Comparison of ENCODE assay signal across 8 mouse cellular contexts in the genomic region with DNA sequence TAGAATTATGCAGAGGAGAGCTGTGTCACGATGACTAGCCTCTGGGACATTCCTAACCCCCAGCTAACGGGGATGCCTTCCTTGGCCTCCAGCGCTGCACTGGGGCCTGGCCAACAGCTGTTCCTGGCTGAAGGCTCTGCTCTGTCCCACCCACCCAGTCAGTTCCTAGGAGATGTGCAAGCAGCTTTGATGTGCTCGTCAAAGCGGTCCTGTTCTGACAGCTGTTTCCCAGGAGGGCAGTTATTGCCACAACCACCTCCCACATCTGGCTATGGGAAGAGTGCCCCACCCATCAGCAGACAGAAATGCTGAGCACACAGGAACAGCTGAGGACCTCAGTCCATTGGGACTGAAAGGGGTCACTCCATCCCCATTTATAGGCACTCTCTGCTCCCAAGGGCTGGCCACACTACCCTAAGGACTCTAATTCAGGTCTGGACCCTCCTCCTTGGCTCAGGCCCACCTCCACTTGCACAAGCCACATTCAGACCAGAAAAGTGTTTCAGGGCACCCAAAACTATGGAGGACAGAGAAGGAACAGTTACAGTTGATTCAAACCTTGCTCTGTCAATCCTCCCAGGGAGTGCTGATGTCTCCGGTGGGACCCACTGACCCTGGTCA.
A peak's percentile ranks its signal among the peaks of the same experiment; 100 is the strongest.
DNase-seq lines count a peak whose midpoint lies in the region; ATAC-seq lines count a peak whose summit lies in the region.

No protein-coding gene starts in this region.

- H3K9ac ChIP-seq in heart, embryonic 13.5 days, result no peak overlapping the region
- peak overlapping the region; percentile 45; the same call in 1 of the 2 replicates for H3K9ac ChIP-seq in limb, embryonic 13.5 days
- H3K9ac ChIP-seq in stomach, embryonic 15.5 days, result no peak overlapping the region

- H3K4me3 ChIP-seq in heart, embryonic 13.5 days, result no peak overlapping the region
- H3K4me3 ChIP-seq in limb, embryonic 13.5 days, result no peak overlapping the region
- H3K4me3 ChIP-seq in stomach, embryonic 15.5 days (replicated peaks), result no peak overlapping the region

- H3K9me3 ChIP-seq in heart, embryonic 13.5 days, result no peaks in the 10 kb centered on the region
- H3K9me3 ChIP-seq in limb, embryonic 13.5 days, result no peaks in the 10 kb centered on the region
- H3K9me3 ChIP-seq in stomach, embryonic 15.5 days, result no peaks in the 10 kb centered on the region

- H3K36me3 ChIP-seq in heart, embryonic 13.5 days, result no peaks in the 10 kb centered on the region
- H3K36me3 ChIP-seq in limb, embryonic 13.5 days, result no peaks in the 10 kb centered on the region
- H3K36me3 ChIP-seq in stomach, embryonic 15.5 days, result no peaks in the 10 kb centered on the region

- DNase-seq in embryo, embryonic 10 days (ENCODE audit: low spot score), result peak; percentile 58
- no peak for DNase-seq in embryo, embryonic 9.5 days (ENCODE audit: extremely low spot score)
- DNase-seq in adipocyte (ENCODE audit: low spot score), result peak; percentile 73
- DNase-seq in layer of hippocampus, postnatal 14 days (ENCODE audit: low spot score in 2 of 2), result no peak
- no peak for DNase-seq in cerebellum, postnatal 25 days

- H3K4me2 ChIP-seq in heart, embryonic 13.5 days, result no peak overlapping the region
- H3K4me2 ChIP-seq in limb, embryonic 13.5 days (replicated peaks), result peak overlapping the region; percentile 14; the same call in 1 of the 2 replicates
- 0 out of 2 replicates have a peak overlapping the region, but pooled peaks have one; percentile 17 for H3K4me2 ChIP-seq in stomach, embryonic 15.5 days

- peak overlapping the region; percentile 37; the same call in 1 of the 2 replicates for H3K27ac ChIP-seq in heart, embryonic 13.5 days (replicated peaks)
- H3K27ac ChIP-seq in limb, embryonic 13.5 days, result peak overlapping the region; percentile 69
- peak overlapping the region; percentile 83 for H3K27ac ChIP-seq in stomach, embryonic 15.5 days

- H3K4me1 ChIP-seq in heart, embryonic 13.5 days, result peaks cover 49% of the 10 kb centered on the region
- H3K4me1 ChIP-seq in limb, embryonic 13.5 days, result peaks cover 49% of the 10 kb centered on the region
- H3K4me1 ChIP-seq in stomach, embryonic 15.5 days, result peaks cover 43% of the 10 kb centered on the region

- H3K27me3 ChIP-seq in heart, embryonic 13.5 days (replicated peaks), result no peaks in the 10 kb centered on the region
- no peaks in the 10 kb centered on the region for H3K27me3 ChIP-seq in limb, embryonic 13.5 days
- no peaks in the 10 kb centered on the region for H3K27me3 ChIP-seq in stomach, embryonic 15.5 days (replicated peaks)

- ATAC-seq in heart, embryonic 13.5 days (ENCODE audit: extremely low read depth, insufficient number of reproducible peaks, low FRiP score, low TSS enrichment), result no peak
- ATAC-seq in limb, embryonic 13.5 days (ENCODE audit: low FRiP score, low read depth), result peak; percentile 72; the same call in 1 of the 2 replicates
- no peak; the same call in 1 of the 2 replicates for ATAC-seq in stomach, embryonic 15.5 days (ENCODE audit: insufficient read depth, low FRiP score, low read depth)

- 37% methylated on average over 6 of the region's 6 CpGs for WGBS in heart, embryonic 13.5 days
- 20% methylated on average over 6 of the region's 6 CpGs for WGBS in limb, embryonic 13.5 days
- 33% methylated on average over 6 of the region's 6 CpGs for WGBS in stomach, embryonic 15.5 days

Comparison
In these comparisons a context has a peak if more than half of its experiments do, and no peak if none do; other contexts are left out.
1. DNase-seq: peak in embryo, embryonic 10 days (single experiment) and adipocyte (single experiment); none in embryo, embryonic 9.5 days (single experiment), layer of hippocampus, postnatal 14 days (0 of 2) and cerebellum, postnatal 25 days (0 of 2).
2. Peak in every context shown above with its lines, with median percentiles within 50 percentile points of each other: H3K27ac ChIP-seq.